Mouse (Mus musculus): Measurements from ENCODE around the gene Tada3.
A peak's percentile ranks its signal among the peaks of the same experiment; 100 is the strongest.

Tada3 gene

DNA sequence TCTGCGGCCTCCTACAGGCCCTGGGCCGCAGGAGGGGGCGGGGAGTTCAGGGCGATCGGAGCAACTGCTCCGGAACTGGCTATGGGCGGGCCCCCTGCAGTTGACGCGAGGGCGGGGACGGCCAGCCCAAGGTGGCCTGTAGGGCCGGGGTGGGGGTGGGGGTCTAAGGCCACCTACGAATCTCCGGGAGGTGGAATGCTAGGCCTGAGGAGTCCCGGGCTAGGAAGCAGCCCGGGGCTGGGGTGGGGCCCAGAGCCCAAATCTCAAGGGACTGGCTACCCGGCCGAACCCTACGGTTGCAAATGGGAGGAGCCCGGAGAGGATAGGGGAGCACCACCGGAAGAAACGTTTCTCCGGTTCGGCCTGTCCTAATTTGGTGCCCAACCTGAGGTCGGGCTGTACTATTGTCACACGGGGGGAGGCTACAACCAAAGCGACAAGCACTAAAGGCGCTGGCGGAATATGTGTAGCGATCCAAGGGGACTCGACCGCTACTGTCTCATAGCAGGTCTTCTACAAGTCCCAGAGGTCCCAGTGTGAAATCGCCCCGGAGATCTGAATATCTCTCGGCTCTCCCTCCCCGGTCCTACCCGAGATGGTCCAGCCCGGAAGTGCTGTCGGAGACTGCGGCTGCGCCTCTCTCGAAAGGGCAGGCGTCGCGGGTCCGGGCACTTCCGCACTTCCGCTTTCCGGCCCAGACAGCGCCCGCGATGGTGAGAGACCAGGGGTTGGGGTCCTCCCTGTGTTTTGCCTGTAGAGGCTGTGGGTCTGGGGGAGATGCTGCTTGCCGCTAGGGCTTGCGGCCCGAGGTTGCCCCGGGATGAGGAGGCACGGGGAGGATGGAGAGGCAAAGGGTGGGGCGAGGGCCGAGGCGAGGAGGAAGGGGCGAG, at the start of gene Tada3, which contains the start of gene Arpc4:
Gene Tada3 (minus strand): TSS at position 388 of the 890 bp plus-strand sequence.
Gene Arpc4 (plus strand): TSS at position 620 of the 890 bp plus-strand sequence.
- peak; percentile 92 for DNase-seq (ENCODE audit: low spot score)

DNA sequence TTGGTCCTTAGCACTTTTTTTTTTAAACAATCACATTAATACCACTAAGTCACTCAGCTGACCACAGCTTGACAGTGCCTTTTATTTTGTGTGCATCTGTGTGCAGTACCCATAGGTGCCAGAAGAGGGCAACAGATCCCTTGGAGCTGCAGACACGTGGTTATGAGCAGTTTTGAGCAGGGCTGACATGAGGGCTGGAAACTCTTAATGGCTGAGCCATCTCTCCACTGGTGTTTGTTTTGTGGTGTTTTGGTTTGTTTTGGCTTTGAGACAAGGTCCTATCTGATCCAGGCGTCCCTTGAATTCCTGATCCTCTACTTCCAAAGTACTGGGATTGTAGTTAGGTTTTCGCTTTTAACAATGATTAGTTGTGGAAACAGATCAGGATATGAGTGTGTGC, 49.7 kb upstream of the Tada3 start:
- peak; percentile 29 for DNase-seq (ENCODE audit: low spot score)

DNA sequence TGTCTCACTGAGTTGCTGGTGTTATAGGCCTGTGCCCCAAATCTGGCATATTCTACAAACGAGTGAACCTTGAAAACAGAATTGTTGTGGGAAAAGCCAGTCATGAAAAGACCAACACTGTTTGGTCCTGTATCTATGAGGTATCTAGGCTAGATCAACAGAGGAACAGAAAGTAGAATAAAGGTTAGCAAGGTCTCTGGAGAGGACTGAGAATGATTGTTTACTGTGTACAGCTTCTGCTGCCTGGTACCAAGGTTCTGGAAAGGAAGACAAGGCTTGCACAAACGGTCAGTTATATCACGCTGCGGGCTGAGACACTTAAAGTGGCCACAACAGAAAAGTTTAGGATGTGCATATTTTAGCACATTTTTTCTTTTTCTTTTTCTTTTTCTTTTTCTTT, 49.0 kb upstream of the Tada3 start:
- DNase-seq (ENCODE audit: low spot score), result no peak

- no peak for DNase-seq (ENCODE audit: low spot score)
Observed at GRCm38 (mm10) chr6:113424187-113424586, 46.5 kb upstream of the Tada3 start.

- no peak for DNase-seq (ENCODE audit: low spot score)
Observed at GRCm38 (mm10) chr6:113423000-113423399, 45.3 kb upstream of the Tada3 start.

- peak; percentile 95 for DNase-seq (ENCODE audit: low spot score)
Observed at GRCm38 (mm10) chr6:113419199-113419587, 41.5 kb upstream of the Tada3 start, which contains the start of gene Rpusd3. Gene Rpusd3, minus strand, starts transcription at chr6:113419340.

DNA sequence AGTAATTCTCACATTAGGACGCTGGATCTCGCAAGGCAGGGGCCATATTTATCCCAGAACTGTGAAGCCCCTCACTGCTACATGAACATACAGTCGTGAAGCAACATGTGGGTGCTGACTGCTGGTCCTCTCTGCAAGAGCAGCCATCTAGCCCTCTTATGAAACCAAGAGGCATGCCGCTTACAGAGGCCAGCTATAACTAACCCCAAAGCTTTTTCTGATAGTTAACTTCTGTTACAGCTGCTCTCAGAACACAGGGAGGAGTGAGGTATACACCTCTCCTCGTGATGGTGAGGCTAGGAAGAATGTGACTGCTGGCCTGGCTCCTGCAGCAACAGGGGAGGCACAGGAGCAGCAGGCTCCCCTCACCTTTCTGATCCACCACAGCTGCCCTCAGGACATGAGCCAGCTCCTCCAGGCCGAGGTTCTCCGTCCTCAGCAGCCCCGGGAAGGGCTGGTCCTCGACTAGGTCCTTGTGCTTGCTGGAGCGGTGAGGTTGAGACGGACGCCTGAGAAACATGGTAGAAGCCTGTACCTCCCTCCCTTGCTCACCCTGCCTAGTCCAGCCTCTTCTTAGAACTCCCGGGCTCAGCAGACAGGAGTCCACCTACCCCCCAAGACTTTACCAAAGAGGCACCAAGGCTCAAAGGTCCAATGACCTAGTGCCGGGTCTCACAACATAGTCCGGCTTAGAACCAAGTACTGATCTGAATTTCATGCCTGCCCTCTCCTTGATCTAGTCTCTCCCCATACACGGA, 40.9 kb upstream of the Tada3 start:
- DNase-seq (ENCODE audit: low spot score), result no peak

DNA sequence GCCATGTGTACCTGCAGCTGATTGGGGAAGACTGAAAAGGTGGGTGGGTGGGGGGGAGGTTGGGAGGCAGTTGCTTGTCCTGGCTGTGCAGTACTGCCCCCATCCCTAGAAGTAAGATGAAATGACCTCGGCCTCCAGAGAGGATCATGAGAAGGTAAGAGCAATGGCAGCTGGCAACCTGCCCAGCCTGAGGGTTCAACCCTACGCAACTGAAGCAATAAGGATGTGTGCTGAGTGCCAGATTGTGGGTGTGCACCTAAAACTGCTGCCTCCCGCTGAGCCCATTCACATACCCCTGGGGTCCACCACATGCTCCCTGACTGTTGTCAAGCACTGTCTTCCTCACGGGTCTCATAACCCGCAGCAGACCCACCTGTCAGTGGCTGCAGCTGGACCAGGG, 38.7 kb upstream of the Tada3 start:
- no peak for DNase-seq (ENCODE audit: low spot score)

DNA sequence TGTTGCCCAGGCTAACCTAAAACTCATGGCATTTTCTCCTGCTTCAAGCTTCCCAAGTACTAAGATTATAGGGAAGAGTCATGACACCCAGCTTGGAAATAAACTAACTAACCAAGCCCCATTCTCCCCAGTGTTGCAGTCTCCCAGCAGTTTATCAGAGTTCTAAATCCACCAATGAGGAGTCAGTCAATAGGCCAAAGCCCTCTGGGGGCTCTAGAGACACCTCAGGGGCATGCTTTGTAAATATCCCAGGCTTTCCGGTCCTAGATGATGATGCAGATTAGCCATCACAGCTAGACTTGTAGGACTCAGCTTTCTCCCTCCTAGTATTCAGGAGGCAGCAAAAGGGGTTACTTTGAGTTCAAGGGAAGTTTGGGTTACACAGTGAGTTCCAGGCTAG, 32.3 kb upstream of the Tada3 start:
- DNase-seq (ENCODE audit: low spot score), result no peak

- DNase-seq (ENCODE audit: low spot score), result no peak
Observed at GRCm38 (mm10) chr6:113406683-113407082, 29.0 kb upstream of the Tada3 start.

DNA sequence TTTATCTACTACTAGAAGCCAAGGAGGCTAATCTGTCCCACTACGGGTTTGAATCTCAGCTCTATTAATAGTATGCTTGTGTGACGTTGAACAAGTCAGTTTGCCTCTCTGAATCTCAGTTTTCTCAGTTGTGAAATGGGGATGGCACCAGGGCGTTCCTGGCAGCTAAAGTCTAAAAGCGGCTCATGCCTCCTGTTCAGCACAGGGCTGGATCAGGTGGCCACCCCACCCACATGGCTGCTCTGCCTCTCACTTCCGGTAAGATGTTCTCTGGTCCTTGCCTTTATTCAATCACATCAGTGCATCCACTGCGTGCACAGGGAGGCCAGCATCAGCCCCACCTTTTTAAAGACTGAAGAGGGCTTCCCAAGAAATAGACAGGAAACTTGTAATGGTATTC, 27.8 kb upstream of the Tada3 start:
- no peak for DNase-seq (ENCODE audit: low spot score)

- no peak for DNase-seq (ENCODE audit: low spot score)
Observed at GRCm38 (mm10) chr6:113404649-113405448, 27.2 kb upstream of the Tada3 start.

- no peak for DNase-seq (ENCODE audit: low spot score)
Observed at GRCm38 (mm10) chr6:113402094-113402493, 24.4 kb upstream of the Tada3 start.

DNA sequence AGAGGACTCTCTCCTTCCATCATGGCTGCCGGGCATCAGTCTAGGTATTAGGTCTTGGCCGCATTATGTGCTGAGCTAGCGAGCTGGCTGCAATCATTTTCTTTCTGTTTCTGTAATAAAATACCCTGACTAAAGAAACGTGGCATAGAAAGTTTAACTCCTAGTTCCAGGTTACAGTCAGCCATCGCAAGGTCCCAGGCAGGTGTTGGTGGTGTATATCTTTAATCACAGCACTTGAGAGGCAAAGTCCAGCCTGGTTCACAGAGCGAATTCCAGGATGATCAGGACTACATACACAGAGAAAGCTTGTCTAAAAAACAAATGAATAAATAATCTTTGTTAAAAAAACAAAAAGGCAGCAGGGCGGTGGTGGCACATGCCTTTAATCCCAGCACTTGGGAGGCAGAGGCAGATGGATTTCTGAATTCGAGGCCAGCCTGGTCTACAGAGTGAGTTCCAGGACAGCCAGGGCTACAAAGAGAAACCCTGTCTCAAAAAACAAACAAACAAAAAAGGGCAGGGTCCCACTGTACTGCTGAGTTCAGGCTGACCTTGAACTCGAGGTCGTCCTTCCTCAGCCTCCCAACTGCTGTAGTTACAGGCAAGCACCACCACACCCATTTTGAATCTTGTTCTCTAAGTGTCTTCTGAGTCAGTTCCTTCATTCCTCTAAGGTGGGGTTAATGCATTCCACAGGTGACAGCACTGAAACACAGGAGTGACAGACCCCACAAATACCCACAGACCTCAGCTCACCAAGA, 18.8 kb upstream of the Tada3 start:
- no peak for DNase-seq (ENCODE audit: low spot score)

DNA sequence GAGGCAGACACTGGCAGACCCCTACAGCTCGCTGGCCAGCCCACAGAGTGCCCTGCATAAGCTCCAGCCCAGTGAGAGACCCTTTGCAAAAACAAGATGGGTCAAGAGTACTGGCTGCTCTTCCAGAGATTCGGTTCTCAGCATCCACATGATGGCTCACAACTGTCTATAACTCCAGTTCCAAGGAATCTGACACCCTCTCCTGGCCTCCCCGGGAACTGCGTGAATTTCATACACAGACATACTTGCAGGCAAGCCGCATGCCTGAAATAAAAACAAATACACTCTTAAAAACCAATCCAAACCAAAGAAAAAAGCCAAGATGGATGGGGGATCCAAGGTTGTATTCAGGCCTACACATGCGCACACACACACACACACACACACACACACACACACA, 17.8 kb upstream of the Tada3 start:
- no peak for DNase-seq (ENCODE audit: low spot score)

DNA sequence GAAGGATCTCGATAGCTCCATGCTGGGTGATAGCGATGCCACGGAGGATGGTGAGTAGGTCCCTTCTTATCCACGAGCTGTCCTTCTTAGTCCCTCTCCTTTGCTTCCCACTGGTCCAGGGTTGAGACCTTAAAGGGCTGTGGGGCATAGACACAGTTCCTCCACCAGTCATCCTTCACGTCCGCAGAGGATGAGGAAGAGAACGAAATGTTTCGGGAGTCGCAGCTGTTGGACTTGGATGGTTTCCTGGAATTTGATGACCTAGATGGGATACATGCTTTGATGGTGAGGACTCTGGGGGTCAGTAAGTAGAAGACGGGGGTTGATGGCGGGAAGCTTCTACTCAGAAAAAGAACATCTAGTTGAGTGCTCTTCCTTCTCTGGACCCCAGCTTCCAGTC, 17.1 kb upstream of the Tada3 start:
- no peak for DNase-seq (ENCODE audit: low spot score)

GRCm38 (mm10) chr6:113393951-113394350, 16.3 kb upstream of the Tada3 start:
- DNase-seq (ENCODE audit: low spot score), result no peak

GRCm38 (mm10) chr6:113392387-113393071, 14.8 kb upstream of the Tada3 start:
- DNase-seq (ENCODE audit: low spot score), result no peak

- DNase-seq (ENCODE audit: low spot score), result no peak
Observed at GRCm38 (mm10) chr6:113392015-113392386, 14.3 kb upstream of the Tada3 start.

DNA sequence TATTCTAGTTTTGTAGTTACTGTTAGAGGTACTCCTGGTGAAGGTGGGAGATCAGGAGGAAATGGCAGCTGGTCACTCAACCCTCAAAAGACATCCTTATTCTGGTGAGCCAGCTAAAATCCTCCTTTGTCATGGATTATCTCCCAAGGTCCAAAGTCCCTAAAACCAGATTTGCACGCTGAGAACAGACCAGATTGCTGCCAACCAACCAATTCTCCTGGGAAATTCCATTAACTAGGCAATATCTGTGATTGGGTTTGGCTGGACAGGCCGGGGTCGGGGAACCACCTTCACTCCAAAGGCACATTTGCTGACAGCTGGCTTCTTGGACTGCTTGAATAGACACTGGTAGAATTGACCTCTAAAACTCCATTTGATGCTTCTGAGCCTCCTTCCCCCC, 13.0 kb upstream of the Tada3 start:
- no peak for DNase-seq (ENCODE audit: low spot score)

GRCm38 (mm10) chr6:113388960-113389359, 11.3 kb upstream of the Tada3 start, which contains the start of gene Ttll3:
Gene Ttll3, plus strand, starts transcription at chr6:113389260.
- DNase-seq (ENCODE audit: low spot score), result no peak

All from spleen, adult 12 weeks (tissue).